Mouse (Mus musculus) spleen, adult 18-20 months (tissue): Measurements from ENCODE around the gene Strip1.
"Not testable (repeated sequence)": the region's sequence is repeated elsewhere in the genome, so short reads cannot be mapped to it uniquely, and the experiment has no call there.

Experiments used
- DNase-seq, 2 experiments: peaks; one replicate each; pipeline ENCODE4 v3.0.0; 2022; ENCODE audit warnings: mixed read lengths in 2 of 2

The Strip1 gene

GRCm38 (mm10) chr3:107631523-107631958 lies at the start of gene Strip1:
Gene Strip1, minus strand, starts transcription at chr3:107631694.
- DNase-seq: peak; percentile 78 to 86

- DNase-seq: no peak
Observed at GRCm38 (mm10) chr3:107680790-107681576, 49.5 kb upstream of the Strip1 start.

GRCm38 (mm10) chr3:107671509-107671908 lies 40.0 kb upstream of the Strip1 start:
- no peak for DNase-seq

GRCm38 (mm10) chr3:107670500-107670899 lies 39.0 kb upstream of the Strip1 start:
- no peak for DNase-seq

GRCm38 (mm10) chr3:107668786-107669185 lies 37.3 kb upstream of the Strip1 start:
- DNase-seq: no peak

GRCm38 (mm10) chr3:107667426-107667825 lies 35.9 kb upstream of the Strip1 start:
- DNase-seq: no peak

- DNase-seq: no peak
Observed at GRCm38 (mm10) chr3:107664641-107665040, 33.1 kb upstream of the Strip1 start.

GRCm38 (mm10) chr3:107659000-107659399 lies 27.5 kb upstream of the Strip1 start:
- DNase-seq: no peak

GRCm38 (mm10) chr3:107656888-107657287 lies 25.4 kb upstream of the Strip1 start:
- no peak for DNase-seq

GRCm38 (mm10) chr3:107656151-107656550 lies 24.7 kb upstream of the Strip1 start:
- no peak for DNase-seq

GRCm38 (mm10) chr3:107655491-107655890 lies 24.0 kb upstream of the Strip1 start:
- DNase-seq: no peak

- DNase-seq: no peak
Observed at GRCm38 (mm10) chr3:107654861-107655260, 23.4 kb upstream of the Strip1 start.

GRCm38 (mm10) chr3:107652968-107653367 lies 21.5 kb upstream of the Strip1 start:
- DNase-seq: no peak

- DNase-seq: not testable (repeated sequence)
Observed at GRCm38 (mm10) chr3:107650276-107650675, 18.8 kb upstream of the Strip1 start.

GRCm38 (mm10) chr3:107646947-107647346 lies 15.5 kb upstream of the Strip1 start:
- no peak for DNase-seq

- DNase-seq: no peak
Observed at GRCm38 (mm10) chr3:107637606-107638172, 6.2 kb upstream of the Strip1 start.

- no peak for DNase-seq
Observed at GRCm38 (mm10) chr3:107636236-107636635, 4.7 kb upstream of the Strip1 start.

GRCm38 (mm10) chr3:107635836-107636235 lies 4.3 kb upstream of the Strip1 start:
- DNase-seq: no peak

- DNase-seq: no peak
Observed at GRCm38 (mm10) chr3:107633906-107634305, 2.4 kb upstream of the Strip1 start.

- no peak for DNase-seq
Observed at GRCm38 (mm10) chr3:107632786-107633185, 1.3 kb upstream of the Strip1 start.

- no peak for DNase-seq
Observed at GRCm38 (mm10) chr3:107630682-107631522, 592 bp downstream of the Strip1 start, which contains the start of gene Gm10961. Gene Gm10961, plus strand, starts transcription at chr3:107631322.

- no peak for DNase-seq
Observed at GRCm38 (mm10) chr3:107629411-107629810, 2.1 kb downstream of the Strip1 start.

- no peak for DNase-seq
Observed at GRCm38 (mm10) chr3:107628551-107628950, 2.9 kb downstream of the Strip1 start.
